Mouse (Mus musculus) ovary, adult 18-20 months (tissue): ENCODE measurements around the gene Lpin3.

Source experiments
- DNase-seq: peaks from one replicate; pipeline ENCODE4 v3.0.0; 2022; ENCODE audit warnings: low spot score, mixed read lengths

Lpin3 gene

GRCm38 (mm10) chr2:160887284-160887683 is 6.8 kb downstream of the Lpin3 start:
- peak; percentile 60 for DNase-seq

- DNase-seq: no peak
These were observed 7.4 kb downstream of the Lpin3 start for GRCm38 (mm10) chr2:160887859-160888258.

- no peak for DNase-seq
These were observed 10.6 kb downstream of the Lpin3 start for GRCm38 (mm10) chr2:160891045-160891444.

GRCm38 (mm10) chr2:160891697-160892096 is 11.2 kb downstream of the Lpin3 start:
- DNase-seq: no peak

DNA sequence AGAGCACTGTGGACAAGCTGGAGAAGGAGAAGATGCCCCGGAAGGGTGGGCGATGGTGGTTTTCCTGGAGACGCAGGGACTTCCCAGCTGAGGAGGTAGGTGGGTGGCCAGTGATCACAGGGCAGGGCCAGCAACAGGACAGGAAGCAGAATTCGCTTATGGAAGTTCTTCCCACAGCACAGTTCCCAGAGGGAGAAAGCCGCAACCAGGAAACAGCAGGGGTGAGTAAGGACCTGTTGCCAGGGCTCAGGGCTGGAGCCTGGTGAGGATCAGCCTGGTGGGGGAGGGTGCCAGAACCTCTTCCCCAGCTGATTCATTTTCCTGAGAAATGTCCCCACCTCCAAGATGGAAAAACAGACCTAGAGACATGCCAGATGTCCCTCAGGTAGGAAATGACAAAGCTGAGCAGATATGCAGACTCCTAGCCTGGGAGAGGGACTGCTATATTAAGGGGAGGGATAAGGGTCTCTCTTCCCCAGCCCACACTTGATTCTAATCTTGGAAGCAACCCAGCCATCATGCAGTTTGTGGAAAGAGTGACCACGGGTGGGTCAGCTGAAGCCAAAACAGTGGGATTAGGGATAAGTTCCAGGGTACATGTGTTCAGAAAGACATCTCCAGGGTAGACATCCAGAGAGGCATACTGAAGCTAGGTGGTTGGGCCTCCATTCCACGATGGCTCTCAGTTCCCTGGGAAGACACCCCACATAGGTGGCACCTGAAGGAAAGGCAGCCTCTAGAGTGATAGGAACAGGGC is 21.4 kb downstream of the Lpin3 start:
- DNase-seq: no peak

DNA sequence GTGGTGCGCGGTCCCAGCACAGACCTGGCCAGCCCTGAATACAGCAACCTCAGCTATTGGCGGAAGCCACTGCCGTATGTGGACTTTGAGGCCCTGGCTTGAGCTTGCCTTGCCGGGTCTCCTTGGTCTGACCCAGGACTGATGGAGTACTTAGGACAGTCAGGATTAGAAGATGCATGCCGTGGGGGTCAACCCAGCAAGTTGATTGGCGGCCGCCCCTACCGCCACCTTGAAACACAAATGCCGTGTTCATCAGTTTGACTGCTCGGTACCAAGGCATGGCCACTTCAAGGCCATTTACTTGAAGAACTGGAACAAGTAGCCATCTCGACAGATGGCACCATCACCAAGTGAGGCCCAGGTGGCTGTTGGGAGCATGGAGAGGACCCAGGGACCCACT is 24.8 kb downstream of the Lpin3 start:
- no peak for DNase-seq

- no peak for DNase-seq
These were observed 25.6 kb downstream of the Lpin3 start for GRCm38 (mm10) chr2:160906101-160906500.

DNA sequence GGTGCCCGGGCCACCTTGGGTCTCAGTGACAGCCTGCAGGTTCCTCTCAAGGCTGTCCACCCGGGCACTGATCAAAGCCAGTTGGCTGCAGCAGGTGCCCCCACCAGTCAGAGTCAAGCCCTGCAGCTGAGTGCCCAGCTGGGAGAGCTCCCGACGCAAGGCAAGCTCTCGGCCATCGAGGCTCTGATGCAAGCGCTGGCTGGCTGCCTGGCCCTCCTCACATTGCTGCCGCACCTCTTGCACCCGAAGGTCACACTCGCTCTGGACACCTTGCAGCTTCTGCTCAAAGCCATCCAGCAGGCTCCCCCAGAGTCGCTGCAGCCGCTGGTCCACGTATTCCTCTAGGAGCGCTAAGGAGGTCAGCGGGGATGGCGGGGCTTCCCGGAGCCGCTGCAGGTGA is 28.1 kb downstream of the Lpin3 start:
- DNase-seq: no peak

DNA sequence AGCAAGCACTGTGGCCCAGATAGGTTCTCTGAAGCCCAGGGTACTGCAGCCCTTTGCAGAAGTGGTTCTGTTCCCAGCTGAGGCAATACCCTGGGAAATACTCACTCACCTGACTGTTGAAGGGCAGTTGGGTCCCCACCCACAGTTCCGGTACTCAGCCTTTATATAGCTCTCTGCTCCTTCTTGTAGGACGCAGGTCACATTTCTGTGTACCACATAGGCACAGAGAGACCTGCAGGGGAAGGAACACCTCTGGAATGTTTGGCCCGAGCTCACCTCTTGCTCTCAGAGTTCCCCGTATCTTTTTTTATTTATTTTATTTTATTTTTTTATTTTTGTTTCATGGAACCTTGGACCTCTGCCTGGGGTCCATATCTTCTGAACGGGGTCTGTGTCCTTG is 30.2 kb downstream of the Lpin3 start:
- DNase-seq: no peak

DNA sequence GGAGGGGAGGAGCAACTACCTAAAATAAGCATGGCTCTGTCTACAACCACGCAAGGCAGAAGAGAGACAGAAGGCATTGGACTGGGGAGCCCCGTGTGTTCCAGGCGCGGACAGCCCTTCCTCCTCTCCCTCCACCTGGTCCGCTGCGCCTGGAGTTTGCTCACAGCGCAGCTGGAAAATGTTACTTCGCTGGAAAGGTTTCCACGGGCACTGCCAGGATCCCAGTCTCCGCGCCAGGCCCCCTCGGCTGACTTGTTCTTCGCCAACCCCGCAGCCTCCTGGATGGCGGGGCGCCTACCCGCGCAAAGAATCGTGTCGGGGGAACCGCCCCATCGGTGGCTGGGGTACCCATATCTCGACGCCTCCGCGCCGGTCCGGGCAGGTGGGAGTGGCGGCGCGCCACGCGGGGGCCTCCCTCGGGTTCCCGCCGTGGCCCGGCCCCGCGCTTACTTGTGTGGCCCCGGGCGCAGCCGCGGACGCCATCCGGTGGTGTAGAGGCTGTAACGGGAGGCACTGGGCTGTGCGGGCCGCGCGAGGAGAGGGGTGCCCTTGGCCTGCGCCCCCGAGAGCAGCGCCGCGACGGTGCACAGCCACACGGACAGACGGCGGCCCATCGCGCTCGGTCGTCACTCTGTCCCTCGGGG is 31.2 kb downstream of the Lpin3 start:
- DNase-seq: no peak

DNA sequence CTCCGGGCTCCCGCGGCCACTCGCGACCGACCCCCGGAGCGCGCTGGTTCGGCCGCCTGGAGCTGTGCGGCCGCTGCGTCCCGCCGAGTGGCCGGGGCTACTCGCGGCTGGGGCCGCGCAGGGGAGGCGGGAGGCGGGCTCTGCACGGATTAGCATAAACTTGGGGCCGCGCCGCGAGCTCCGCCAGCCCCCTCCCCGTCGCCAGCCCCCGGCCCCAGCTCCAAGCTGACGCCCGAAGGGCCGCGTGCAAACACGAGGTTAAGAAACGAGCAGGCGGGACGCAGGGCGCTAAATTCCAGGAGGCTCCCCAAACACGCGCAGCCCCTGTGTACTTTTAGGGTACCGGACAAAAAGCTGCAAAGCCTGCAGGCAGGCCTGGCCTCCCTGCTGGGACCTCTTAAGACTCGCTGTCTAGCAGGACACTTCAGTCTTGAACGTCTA is 31.8 kb downstream of the Lpin3 start, which contains the start of gene Emilin3:
Gene Emilin3, minus strand, starts transcription at position 98 of the 441 bp plus-strand sequence.
- no peak for DNase-seq

DNA sequence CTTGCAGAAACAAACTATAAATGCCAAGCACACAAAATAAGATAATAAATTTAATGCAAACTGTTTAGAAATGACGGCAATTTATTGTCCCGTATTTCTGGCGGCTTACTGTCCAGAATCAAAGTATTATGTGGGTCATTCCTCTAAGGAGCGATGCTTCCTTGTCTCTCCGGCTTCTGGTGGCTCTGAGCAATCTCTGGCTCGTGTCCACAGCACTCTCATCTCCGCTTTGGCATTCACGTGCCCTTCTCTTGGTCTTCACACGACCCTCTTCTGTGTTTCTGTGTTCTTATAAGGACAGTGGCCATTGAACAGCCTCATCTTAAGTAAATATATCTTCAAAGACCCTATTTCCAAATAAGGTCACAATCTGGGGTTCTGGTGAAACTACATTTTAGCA is 34.2 kb downstream of the Lpin3 start:
- DNase-seq: no peak

DNA sequence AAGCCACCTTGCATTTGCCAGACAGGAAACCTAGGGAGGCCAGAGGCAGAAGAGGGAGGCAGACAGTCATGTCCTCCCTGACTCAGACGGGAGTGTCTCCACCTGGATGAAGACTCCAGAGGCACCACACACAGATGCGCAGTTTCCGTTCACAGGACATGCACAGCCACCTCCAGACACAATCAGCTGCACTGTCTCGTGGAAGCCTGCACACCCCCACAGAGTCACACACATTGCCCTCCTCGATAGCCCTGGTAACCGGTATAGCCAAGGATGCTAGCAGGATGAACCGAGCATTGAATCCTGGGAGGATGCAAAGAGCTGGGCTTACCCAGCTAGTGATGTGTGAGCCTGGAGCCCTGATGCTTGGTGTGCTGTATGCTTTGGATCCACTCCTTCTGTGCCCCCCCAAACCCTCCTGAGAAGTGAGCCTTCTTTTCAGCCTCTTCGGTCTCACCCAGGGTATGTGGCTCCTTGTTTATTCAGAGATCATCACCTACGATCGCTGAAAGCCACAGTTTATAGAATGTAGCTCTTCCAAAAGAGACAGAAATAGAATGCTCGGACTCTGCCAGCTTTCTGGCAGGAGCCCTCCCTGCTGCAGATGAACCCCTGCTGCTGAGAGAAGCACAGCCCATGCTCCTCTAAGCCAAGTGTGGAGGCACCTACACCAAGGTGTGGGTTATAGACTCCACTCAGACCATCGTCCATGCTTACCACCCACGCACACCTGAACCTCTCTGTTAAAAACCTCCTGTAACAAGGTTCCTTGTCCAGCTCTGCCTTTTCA is 35.5 kb downstream of the Lpin3 start:
- no peak for DNase-seq

- DNase-seq: no peak
These were observed 36.2 kb downstream of the Lpin3 start for GRCm38 (mm10) chr2:160916714-160917113.

- no peak for DNase-seq
These were observed 36.8 kb downstream of the Lpin3 start for GRCm38 (mm10) chr2:160917313-160917712.

DNA sequence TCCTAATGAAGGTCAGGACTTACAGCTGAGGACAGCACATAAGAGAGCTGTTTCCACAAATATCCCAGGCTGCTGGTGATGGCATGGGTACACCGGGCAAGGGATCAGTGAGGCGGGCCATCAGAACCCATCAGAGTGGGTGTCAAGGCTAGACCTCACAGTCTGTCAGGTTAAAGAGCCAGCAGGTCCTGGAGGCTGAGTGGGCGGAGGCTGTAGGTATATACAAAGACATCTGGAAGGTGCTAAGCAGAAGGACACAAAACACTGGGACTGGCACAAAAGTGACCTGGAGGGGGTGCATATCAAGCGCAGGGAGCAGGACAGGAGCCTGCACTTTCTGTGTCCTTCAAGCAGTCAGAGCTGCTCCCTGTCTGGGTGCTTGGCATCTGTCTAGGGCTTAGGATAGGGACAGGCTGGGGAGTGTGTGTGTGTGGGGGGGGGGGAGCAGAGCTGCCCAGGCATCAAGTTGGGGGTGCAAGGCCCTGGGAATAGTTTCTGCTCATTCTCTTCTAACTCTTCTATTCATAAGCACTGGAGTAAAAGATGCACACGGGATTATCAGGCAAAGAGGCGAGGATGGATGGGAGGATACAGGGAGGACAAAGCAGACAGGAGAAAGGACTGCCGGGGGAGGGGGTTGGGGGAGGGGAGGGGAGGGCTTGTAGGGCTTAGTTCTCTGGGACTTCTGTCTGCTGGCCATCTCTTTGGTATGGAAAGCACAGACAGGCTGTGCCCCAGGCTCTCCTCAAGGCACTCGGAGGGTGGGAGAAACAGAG is 37.9 kb downstream of the Lpin3 start:
- no peak for DNase-seq

- DNase-seq: no peak
These were observed 38.4 kb downstream of the Lpin3 start for GRCm38 (mm10) chr2:160918930-160919215.

GRCm38 (mm10) chr2:160921285-160921684 is 40.8 kb downstream of the Lpin3 start:
- no peak for DNase-seq

- DNase-seq: no peak
These were observed 44.7 kb downstream of the Lpin3 start for GRCm38 (mm10) chr2:160925203-160925602.

GRCm38 (mm10) chr2:160931378-160931777 is 50.9 kb downstream of the Lpin3 start:
- DNase-seq: no peak

DNA sequence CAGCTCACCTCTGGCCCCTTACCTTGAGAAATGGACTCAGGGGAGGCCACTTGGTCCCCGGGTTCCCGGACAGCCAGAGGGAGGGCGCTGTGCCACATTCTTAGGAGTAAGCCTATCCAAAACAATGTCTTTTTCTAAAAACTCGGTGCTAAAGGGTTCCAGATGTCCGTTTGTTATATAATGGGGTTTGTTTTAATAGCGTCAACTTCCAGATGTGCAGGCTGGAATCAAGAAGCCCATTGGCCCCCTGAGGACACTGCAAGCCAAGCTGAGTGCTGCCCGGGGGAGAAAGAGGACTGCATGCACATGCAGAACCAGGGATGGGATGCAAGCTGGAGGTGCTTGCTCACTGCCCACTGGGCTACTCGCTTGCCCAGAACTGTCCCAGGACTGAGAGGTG is 51.9 kb downstream of the Lpin3 start:
- no peak for DNase-seq

DNA sequence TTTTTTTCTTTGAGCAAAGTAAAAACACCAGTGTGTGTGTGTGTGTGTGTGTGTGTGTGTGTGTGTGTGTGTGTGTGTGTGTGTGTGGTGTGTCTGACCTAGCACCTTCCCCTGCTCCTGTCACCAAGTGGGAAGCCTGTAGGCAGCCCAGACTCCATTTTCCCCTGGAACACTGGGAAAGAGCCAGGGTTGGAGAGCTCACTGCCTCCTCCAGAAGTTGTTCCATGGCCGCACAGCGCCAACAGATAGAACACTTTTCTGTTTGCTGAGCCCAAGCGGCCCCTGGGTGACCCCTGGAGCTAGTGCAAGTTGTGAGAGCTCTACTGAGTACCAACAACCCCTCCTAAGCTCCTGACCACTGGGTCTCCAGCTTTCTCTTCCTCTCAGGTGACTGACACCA is 52.5 kb downstream of the Lpin3 start:
- DNase-seq: no peak
